Mouse (Mus musculus) CD8-positive naive resting alpha-beta T cell, adult 2 months (primary cell): Measurements from ENCODE around the gene Creb3l1.

Experiments
- DNase-seq, 2 experiments: peaks; one replicate each; pipeline ENCODE4 v3.0.0; 2022; ENCODE audit warnings: low read depth in 2 of 2, low spot score in 2 of 2

Gene Creb3l1

DNA sequence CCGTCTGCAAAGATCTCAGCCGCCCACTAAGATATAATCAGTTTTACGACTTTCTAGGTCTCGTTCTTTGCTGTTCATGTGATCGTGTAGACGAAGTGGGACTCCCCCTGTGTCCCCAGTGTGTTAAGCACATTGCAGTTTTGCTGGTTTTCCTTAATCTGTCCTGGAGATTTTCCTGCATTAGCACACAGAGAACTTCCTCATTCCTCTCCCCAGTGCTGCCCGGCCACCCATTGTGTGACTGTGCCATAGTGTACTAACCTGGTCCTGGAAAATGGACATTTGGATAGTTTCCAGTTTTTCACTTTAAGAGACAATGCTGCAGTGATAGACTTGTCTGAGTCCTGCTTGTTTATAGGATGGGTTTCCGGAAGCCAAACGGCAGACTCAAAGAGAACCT lies 10.0 kb upstream of the Creb3l1 start:
- DNase-seq: no peak

GRCm38 (mm10) chr2:92030554-92030953 lies 6.3 kb upstream of the Creb3l1 start:
- DNase-seq: no peak

- DNase-seq: no peak
These were observed 5.3 kb upstream of the Creb3l1 start for GRCm38 (mm10) chr2:92029387-92030133.

GRCm38 (mm10) chr2:92027811-92028590 lies 3.7 kb upstream of the Creb3l1 start:
- no peak for DNase-seq

- DNase-seq: no peak
These were observed 1.7 kb upstream of the Creb3l1 start for GRCm38 (mm10) chr2:92025966-92026365.

- no peak for DNase-seq
These were observed 900 bp upstream of the Creb3l1 start for GRCm38 (mm10) chr2:92025202-92025601.

DNA sequence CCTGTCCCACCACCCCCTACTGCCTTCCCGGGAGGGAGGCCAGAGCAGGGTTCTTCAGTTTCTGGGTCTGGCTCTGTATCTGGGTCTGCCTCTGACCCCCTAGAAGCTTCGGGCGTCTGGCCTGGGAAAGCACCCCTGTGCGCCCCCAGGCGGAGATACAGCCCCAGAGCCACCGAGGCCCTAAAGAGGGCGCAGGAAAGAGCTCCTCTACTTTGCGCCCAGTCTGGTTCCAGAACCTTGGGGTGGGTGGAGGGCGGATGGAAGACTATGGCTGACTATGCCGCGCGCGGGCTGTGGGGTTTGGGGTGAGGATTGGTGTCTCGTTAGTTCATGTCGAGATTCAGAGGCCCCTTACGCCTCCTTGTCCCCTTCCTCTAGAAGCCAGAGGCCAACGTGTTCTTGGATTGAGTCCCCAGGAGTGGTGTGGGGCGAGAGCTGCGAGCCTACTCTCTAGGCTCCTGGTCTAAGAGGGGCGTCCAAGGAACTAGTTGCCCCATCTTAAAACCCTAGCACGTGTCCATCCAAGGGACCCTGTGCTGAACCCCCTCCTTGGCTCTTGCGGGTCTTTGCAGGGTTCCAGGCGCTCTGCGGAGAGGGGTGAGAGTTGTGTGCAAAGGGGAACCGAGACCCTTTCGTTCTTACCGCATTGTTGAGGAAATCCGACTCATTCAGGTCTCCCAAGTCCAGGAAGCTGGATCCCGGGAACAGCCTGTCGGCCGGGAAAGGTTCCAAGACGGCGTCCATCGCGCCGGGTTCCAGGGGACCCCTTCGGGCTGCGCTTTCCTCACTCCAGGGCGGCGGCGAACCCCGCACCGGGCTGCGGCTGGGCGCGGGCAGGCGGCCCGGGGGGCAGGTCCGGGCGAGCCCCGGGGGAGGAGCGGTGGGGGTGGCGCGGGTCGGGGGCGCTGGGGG lies 684 bp downstream of the Creb3l1 start:
- DNase-seq: no peak

DNA sequence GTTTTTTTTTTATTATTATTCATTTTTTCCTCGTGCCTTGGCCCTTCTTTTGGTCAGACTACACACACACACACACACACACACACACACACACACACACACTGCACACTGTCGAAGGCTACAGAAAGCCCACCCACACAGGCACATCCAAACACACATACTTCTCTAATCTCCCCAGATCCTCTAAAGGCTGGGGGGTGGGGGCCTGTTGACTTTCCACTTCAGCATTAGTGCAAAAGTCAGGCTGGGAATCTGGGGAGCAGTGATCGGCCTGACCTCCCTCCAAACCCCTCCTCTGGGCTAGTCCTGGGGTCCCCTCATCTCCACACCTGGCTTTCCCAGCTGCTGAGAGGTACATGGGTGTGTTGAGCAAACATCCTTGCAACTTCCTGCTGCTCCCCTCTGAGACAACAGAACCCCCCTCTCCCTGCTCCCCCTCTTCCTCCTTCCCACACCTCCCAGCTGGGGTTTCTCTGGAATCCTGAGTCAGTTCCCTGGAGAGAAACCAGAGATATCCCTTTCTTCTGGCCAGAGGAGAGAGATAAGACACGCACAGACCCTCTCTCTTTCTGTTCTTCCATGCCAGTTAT lies 3.5 kb downstream of the Creb3l1 start:
- DNase-seq: no peak

DNA sequence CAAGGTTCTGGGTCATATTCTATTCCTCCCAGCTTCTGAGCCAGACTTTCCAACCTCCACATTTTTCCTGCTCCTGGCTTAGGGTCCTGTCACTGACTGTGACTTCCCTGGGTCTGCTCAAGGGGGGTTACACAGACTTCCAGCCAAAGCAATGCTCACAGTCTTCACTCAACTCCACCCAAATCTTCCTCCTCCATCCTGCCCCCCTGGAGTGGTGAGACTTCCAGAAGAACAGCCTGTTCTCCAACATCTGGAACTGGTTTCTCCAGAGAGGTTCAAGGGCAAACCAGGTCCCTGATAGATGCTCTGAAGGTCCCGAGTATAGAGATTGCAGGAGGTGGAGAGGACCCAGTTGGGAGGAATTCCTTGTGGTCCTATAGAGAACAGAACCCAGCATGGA lies 6.9 kb downstream of the Creb3l1 start:
- DNase-seq: no peak

GRCm38 (mm10) chr2:92016981-92017380 lies 7.3 kb downstream of the Creb3l1 start:
- no peak for DNase-seq

GRCm38 (mm10) chr2:92014891-92015290 lies 9.4 kb downstream of the Creb3l1 start:
- no peak for DNase-seq

DNA sequence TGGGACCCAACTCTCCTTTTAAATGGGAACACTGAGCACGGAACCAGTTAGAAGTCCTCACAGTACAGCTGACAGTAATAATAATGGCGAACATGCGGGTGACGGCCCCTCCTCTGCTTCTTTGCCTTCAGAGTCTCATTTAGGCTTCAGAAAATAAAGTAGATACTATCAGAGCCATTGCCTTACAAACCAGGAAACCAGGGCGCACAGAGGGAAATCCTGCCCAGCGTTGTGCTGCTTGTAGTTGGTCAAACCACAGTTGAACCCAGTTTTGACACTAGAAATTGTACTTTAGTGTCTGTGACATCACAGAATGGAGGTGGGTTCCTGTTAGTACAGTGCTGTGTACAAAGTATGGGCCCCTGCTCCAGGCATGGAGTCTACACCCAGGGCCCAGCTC lies 10.1 kb downstream of the Creb3l1 start:
- no peak for DNase-seq

DNA sequence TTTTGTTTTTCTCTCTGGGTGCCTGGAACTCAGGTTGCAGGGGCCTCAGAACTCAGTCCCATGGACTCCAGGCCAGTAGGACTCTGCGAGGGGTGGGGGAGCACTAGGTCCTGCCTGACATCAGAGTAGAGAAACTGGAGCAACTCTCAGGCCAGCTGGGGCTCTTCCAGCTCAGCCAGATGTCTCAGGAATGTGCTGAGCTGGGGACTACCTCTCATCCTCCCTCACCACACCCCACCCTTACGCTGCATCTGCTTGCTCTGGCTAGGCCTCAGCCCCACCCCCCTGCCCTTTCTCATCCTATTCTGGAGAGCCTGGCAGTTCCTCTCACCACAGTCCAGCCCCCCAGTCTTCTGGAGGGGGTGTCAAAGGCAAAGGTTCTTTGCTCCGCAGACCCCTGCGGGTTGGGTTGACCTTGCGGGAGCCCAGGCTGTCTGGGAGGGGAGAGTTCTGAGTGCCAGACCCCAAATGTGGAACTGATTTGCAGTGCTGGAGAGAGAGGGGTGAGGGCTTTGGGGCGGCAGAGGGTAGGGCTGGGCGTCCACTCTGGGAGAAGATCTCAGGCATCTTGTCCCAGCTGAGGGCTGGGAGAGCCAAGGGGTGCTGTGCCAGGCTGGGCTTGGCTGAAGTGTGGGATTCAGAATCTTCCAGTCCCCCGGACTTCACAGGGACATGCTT lies 11.4 kb downstream of the Creb3l1 start:
- DNase-seq: no peak

DNA sequence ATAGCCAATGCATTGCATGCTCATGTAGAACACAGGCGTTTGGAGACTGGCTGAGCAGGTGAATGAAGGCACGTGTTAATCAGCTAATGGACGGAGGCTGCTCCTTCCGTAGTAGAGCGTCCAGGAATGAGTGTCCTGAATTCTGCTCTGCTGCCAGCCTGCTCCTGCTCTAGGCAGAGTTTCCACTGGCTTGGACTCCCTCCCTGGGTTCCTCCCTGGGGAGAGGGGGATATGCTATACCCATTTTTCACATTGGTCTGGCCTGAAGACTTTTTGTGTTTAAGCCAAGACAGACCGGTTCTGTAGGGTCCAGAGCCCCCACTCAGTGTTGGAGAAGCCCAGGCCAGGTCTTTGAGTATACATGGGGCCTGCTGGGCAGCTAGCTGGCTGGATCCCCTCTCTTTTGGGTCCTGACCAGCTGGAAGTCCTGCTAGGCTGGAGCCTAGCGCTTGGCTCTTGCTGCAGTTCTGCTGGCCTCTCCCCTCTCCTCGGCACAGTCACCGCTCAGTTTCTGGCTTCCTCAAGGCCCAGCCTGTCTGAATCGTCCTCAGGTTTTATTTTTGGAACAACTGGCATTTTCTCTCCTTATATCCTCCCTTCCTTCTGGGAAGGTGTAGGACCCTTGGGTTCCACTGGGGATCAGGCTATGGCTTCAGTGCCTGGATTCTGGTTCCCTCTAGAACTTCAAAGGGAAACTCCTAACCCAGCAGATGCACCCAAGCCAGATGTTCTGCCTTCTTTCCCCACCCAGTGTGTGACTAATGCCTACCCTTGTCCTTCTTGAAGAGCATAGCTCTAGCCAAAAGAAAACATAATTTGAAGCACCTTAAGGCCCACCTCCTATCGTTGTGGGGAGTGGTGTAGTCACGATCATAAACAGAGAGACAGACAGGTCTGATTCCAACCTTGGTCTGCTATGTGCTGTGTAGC lies 12.6 kb downstream of the Creb3l1 start:
- DNase-seq: no peak

DNA sequence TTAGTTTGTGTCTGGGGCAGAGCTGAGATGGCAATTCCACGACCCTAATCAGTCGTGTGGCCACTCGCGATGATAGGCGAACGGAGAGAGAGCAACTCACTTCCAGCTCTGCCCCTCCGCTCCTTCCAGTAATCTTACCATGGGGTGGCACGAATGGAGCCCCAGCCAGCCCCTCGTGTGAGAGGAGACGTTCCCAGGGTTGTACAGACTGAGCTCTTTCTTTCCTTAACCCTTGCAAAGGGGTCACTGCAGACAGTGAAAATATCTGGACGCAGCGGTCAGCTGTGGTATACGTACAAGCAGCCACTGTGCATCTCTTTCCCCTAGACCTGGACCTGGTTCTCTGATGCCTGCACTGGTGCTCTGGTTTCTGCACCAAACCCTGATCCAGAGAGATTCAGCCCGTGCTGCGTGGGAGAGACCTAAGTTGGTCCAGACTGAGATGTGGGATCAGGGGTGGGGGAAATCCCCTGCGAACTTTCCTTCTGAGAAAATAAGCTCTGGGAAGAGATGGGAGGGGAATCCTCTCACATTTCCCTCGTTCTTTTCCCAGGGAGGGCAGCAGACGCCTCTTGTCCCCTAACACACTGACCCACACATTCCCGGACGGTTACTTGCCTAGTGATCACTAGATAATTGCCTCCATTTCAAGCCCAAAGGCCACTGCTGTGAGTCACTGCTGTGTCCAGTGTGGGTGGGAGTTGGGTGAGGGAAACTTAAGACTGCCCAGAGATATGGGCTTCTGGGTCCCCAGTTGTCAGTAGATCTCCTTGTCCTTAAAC lies 15.5 kb downstream of the Creb3l1 start:
- no peak for DNase-seq

DNA sequence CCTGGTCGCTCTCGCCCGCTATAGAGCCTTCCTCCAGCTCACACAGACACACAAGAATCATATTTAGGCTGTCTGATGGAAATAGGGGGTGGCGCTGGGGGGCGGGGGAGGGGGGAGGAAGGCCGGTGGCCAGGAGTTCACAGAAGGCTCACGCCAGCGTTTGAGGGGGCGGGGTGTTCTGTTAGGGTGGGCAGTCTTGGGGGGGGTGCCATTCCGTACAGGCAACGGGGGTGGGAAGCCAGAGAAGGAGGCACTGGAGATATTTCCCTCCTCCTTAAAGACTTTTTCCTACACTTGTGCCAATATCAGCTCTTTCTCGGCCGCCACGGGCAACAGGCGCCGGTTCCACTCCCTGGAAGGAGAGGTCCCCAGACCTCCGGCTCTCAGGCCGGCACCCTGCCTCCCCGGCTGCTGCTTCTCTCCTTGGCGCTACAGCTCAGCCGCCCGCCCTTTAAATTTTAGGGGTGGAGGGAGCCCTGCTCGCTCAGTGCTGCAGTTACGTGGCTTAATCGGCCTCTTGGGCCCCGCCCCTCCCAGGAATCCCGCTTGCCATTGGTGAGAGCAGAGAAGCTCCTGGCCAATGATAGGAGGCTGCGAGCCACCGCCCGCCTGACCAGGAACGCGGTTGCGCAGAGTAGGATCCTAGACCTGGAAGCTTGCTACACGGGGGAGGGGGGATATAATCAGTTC lies 16.2 kb downstream of the Creb3l1 start:
- peak; percentile 87 to 92 for DNase-seq

DNA sequence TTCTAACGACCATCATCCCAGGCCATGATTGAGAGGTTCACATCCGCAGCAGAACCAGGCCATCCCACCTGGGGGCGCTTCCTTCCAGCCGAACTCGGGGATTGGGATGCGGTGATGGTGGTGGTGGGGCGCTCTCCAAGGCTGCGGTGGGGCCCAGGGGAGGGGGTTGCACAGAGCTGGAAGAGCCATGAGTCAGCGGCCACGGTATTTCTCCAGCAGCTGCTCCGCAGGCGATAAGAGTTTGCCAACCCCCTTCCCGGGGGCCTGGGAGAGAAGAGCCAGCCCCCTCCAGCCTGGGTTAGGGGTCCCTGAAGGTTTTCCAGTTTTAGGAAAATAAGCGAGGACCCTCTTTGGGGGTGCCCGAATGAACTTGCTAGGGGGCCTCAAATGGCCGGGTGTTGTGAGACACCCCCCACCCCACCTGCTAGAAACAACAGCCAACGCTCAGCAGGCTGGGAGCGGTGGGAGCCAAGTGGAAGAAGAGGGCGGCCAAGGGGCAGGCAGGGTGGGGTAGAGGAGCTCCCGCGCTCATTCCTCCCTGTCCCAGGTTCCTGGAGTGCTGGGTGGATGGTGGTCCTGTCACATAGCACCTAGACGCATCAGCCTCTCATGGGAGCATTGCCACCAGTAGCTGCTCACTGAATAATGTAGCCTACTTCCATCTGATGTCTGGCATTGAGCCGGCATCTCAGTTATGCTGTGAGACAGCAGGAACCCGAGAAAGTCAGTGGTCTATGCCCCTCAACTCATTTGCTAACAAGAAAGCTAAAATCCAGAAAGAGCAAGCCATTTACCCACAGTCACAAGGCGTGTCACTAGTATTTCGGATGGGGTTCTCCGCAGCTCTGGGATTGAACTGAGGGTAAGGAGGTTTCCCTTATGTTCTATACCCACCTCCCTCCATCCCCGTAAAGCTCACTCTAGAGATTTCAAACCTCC lies 17.1 kb downstream of the Creb3l1 start:
- no peak for DNase-seq
